Mouse (Mus musculus): ENCODE measurements around the gene Epha2.

DNA sequence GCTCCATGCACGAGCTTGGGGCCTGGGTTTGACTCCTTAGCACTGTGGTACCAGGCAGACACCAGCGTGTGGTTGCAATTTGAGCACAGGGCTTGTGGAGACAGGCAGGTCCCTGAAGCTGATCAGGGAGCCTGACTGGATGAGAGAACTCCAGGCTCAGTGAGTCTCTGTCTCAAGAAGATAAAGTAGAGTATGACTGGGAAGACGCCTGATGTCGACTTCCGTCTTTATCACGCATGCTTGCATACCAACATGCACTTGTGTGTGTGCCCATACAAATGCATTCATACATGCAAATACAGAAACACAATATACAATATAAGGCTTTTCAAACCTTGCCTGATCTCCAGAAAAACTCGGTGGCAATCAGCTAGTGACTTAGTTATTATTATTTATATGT lies 16.9 kb downstream of the Epha2 start:
- TF ChIP-seq CTCF (IDR thresholded peaks at IDR 0.05; ENCODE audit: control insufficient read depth, insufficient read depth, insufficient read length) (no peak), MAX (IDR thresholded peaks at IDR 0.05) (no peak)

Data from C2C12 (cell line).